Mouse (Mus musculus) bone marrow, adult 2 months (tissue): ENCODE data around the gene Sufu.

ENCODE experiments used
- CTCF ChIP-seq: fragments of 200-500 bp; IDR thresholded peaks from 2 replicates; pipeline ENCODE4 v1.5.1; 2011; ENCODE audit warnings: low read length, control low read depth; ENCODE audit not compliant: control insufficient read depth, insufficient read depth
- POLR2A ChIP-seq: fragments of 200-500 bp; IDR thresholded peaks from 2 replicates; pipeline ENCODE4 v1.6.1; 2011; ENCODE audit warnings: low read depth, mild to moderate bottlenecking, control low read depth, low read length, borderline replicate concordance; ENCODE audit not compliant: control insufficient read depth

DNA sequence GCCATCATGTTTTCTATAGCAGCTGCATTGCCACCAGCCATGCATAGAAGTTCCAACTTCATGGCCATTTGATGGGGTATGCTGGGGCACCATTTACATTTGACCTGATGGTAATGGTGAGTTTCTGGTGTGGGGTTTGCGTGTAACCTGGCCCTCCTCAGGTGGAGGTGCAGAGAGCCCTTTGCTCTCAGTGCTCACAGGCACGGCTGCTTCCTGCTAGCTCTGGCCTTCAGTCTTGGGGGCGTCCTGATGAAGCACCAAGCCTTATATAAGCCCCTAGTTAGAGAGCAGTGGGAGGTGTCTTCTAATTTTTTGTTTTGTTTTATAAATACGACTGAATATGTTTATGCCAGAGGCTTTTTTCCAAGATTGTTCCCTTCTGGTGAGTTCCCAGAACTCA lies 21.4 kb downstream of the Sufu start:
- no peak for TF ChIP-seq CTCF
- TF ChIP-seq POLR2A, result no peak
